Mouse (Mus musculus) intestine, postnatal 0 days (tissue): Measurements from ENCODE around the gene Polr3gl. TPM values are rescaled to one million over a fixed set of nuclear protein-coding genes. Genes with fewer than 3 reads are reported as not detected.

ENCODE experiments used
- ATAC-seq: fragments of 200-750 bp; cut with Nextera tagmentation; 2 replicates; pipeline ENCODE4 v1.8.0; 2017; ENCODE audit warnings: mild to moderate bottlenecking, moderate TSS enrichment, moderate library complexity
- H3K27ac ChIP-seq: fragments of 300-500 bp; sonication (generic); 2 replicates; pipeline ENCODE4 v1.5.1; 2014; ENCODE audit warnings: mild to moderate bottlenecking, low read depth, low read length, moderate library complexity
- H3K27me3 ChIP-seq: fragments of 300-500 bp; sonication (generic); replicated peaks from 2 replicates; pipeline ENCODE4 v1.6.1; 2014; ENCODE audit warnings: low read length, mixed read lengths; ENCODE audit not compliant: control insufficient read depth, insufficient read depth
- H3K36me3 ChIP-seq: fragments of 300-500 bp; sonication (generic); 2 replicates; pipeline ENCODE4 v1.6.1; 2014; ENCODE audit warnings: mild to moderate bottlenecking, moderate library complexity; ENCODE audit not compliant: control insufficient read depth, insufficient read depth
- H3K4me1 ChIP-seq: fragments of 300-500 bp; sonication (generic); replicated peaks from 2 replicates; pipeline ENCODE4 v1.6.1; 2014; ENCODE audit warnings: antibody characterized with exemption, low read length, mixed read lengths; ENCODE audit not compliant: control insufficient read depth, insufficient read depth
- H3K4me2 ChIP-seq: fragments of 300-500 bp; sonication (generic); replicated peaks from 2 replicates; pipeline ENCODE4 v1.6.1; 2014; ENCODE audit warnings: low read depth, mild to moderate bottlenecking, moderate library complexity
- H3K4me3 ChIP-seq: fragments of 300-500 bp; sonication (generic); 2 replicates; pipeline ENCODE4 v1.5.1; 2014; ENCODE audit warnings: low read depth, low read length
- H3K9ac ChIP-seq: fragments of 300-500 bp; sonication (generic); 2 replicates; pipeline ENCODE4 v1.6.1; 2014; ENCODE audit warnings: mild to moderate bottlenecking, low read depth, low read length
- H3K9me3 ChIP-seq: fragments of 300-500 bp; sonication (generic); 2 replicates; pipeline ENCODE4 v1.6.1; 2016; ENCODE audit warnings: mixed run types; ENCODE audit not compliant: control insufficient read depth
- CTCF ChIP-seq: sonication (generic); IDR thresholded peaks from 2 replicates; pipeline ENCODE4 v1.5.1; 2016; ENCODE audit warnings: low read depth, mild to moderate bottlenecking, control low read depth, antibody characterized with exemption, moderate library complexity
- WGBS: fragments of 180-500 bp; shearing (Covaris S2); extraction: QIAGEN DNeasy Blood & Tissue Kit; methylation state at CpG from one replicate; pipeline ENCODE4 v1.1.7; 2014; 5-methylcytosine and 5-hydroxymethylcytosine counted together
- polyA plus RNA-seq: library from polyadenylated mRNA; unstranded; fragments of >200 nt; fragmentation: Nextera tagmentation; extraction: Ambion mirVana; gene quantifications from 2 replicates; pipeline ENCODE4 v1.2.1, GENCODE M21; 2015

The Polr3gl gene
- 16.4 and 18.7 TPM in 2 replicates for polyA plus RNA-seq

- Histone ChIP-seq H3K9me3 (no peaks in the 10 kb centered on the region), H3K9ac (peak within 1 kb of the TSS; percentile 75), H3K27ac (peak within 1 kb of the TSS; percentile 68), H3K4me3 (peak within 1 kb of the TSS; percentile 75), H3K27me3 (peaks cover 30% of the 10 kb centered on the region), H3K4me2 (peak within 1 kb of the TSS; percentile 83), H3K4me1 (peaks cover 12% of the 10 kb centered on the region; the same call in 1 of the 2 replicates), H3K36me3 (no peaks in the 10 kb centered on the region)
- ATAC-seq, result peak; percentile 91
- under 1% methylated on average over 38 of the region's 38 CpGs for WGBS
- peak; percentile 51 for TF ChIP-seq CTCF
Observed at GRCm38 (mm10) chr3:96593790-96594560, at the start of gene Polr3gl. Gene Polr3gl, minus strand, starts transcription at chr3:96594181.

GRCm38 (mm10) chr3:96639219-96639618 lies 45.2 kb upstream of the Polr3gl start:
- Histone ChIP-seq H3K9ac (no peak overlapping the region), H3K27ac (no peak overlapping the region), H3K4me3 (no peak overlapping the region), H3K9me3 (no peaks in the 10 kb centered on the region), H3K27me3 (no peaks in the 10 kb centered on the region), H3K36me3 (peaks cover 24% of the 10 kb centered on the region), H3K4me2 (no peak overlapping the region), H3K4me1 (no peaks in the 10 kb centered on the region)
- TF ChIP-seq CTCF, result peak; percentile 79
- no peak for ATAC-seq
- 90% methylated on average over 1 of the region's 1 CpGs for WGBS

DNA sequence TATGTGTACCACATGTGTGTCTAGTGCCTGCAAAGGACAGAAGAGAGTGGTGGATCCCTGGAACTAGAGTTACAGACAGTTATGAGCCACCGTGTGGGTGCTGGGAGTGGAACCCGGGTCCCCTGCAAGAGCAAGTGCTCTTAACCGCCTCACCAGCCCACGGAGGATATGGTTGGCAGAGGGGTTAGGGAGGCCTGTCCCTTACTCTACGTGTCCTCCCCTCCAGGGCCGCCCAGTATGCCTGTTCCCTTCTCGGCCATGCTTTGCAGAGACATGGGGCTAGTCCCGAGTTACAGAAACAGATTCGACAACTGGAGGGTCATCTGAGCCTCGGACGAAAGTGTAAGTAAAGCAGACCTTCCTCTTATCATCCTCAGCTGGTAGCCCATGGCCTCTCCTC lies 42.5 kb upstream of the Polr3gl start:
- H3K27ac ChIP-seq, result no peak overlapping the region
- H3K36me3 ChIP-seq, result peaks cover 29% of the 10 kb centered on the region
- ATAC-seq, result no peak
- H3K4me2 ChIP-seq, result peak overlapping the region; percentile 84
- peak overlapping the region; percentile 90; the same call in 1 of the 2 replicates for H3K9ac ChIP-seq
- peak overlapping the region; percentile 85 for H3K4me3 ChIP-seq
- 59% methylated on average over 11 of the region's 11 CpGs for WGBS
- H3K9me3 ChIP-seq, result no peaks in the 10 kb centered on the region
- no peak for TF ChIP-seq CTCF
- H3K4me1 ChIP-seq, result no peaks in the 10 kb centered on the region
- H3K27me3 ChIP-seq, result no peaks in the 10 kb centered on the region

DNA sequence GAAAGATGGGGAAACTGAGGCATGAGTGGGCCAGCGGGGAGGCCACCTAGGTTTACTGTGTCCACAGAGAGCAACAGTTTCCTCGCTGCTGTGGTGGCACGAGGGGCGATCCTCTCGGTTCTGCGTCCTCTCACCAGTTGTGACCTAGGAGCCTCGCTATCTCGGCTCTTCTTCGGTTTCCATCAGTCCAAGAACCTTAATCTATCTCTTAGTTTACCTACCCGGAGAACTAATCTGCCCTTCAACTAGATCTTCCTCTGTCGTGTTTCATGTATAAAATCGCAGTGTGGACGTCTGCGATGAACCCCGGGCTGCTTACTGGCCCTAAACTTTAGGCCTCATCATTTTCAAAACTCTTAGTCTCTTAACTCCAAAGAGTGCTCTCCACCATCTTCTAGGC lies 41.9 kb upstream of the Polr3gl start:
- Histone ChIP-seq H3K9me3 (no peaks in the 10 kb centered on the region), H3K9ac (peak overlapping the region; percentile 90), H3K4me3 (peak overlapping the region; percentile 85), H3K27me3 (no peaks in the 10 kb centered on the region), H3K36me3 (peaks cover 30% of the 10 kb centered on the region), H3K4me1 (no peaks in the 10 kb centered on the region), H3K4me2 (peak overlapping the region; percentile 84), H3K27ac (peak overlapping the region; percentile 78)
- WGBS, result 7% methylated on average over 15 of the region's 15 CpGs
- TF ChIP-seq CTCF, result no peak
- ATAC-seq, result no peak

GRCm38 (mm10) chr3:96634928-96635879 lies 41.2 kb upstream of the Polr3gl start, which contains the start of the genes Pex11b and Gm42957:
Gene Pex11b, plus strand, starts transcription at chr3:96635376.
Gene Gm42957, plus strand, starts transcription at chr3:96635474.
- Histone ChIP-seq H3K9ac (peak within 1 kb of the TSS; percentile 90), H3K27me3 (no peaks in the 10 kb centered on the region), H3K27ac (peak within 1 kb of the TSS; percentile 78), H3K9me3 (no peaks in the 10 kb centered on the region), H3K4me2 (peak within 1 kb of the TSS; percentile 84), H3K36me3 (peaks cover 27% of the 10 kb centered on the region), H3K4me3 (peak within 1 kb of the TSS; percentile 85), H3K4me1 (no peaks in the 10 kb centered on the region)
- WGBS, result 2% methylated on average over 60 of the region's 60 CpGs
- TF ChIP-seq CTCF, result peak; percentile 70
- peak; percentile 80 for ATAC-seq

DNA sequence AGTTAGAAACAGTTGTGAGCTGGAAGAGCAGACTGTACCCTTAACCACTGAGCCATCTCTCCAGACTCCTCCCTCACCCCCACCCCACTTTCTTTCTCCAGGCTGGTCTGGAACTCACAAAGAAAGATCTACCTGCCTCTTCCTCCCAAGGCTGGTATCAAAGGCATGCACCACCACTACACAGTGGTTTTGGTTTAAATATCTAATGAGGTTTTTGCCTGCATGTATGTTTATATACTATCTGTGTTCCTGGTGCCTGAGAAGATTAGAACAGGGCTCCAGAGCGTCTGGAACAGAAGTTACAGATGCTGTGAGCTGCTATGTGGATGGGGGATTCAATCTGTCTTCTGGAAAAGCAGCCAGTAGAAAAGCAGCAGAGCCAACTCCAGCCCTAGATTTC lies 40.0 kb upstream of the Polr3gl start:
- Histone ChIP-seq H3K9ac (no peak overlapping the region), H3K4me2 (no peak overlapping the region), H3K36me3 (peaks cover 25% of the 10 kb centered on the region), H3K27me3 (no peaks in the 10 kb centered on the region), H3K4me1 (no peaks in the 10 kb centered on the region), H3K27ac (no peak overlapping the region), H3K9me3 (no peaks in the 10 kb centered on the region), H3K4me3 (no peak overlapping the region)
- WGBS, result 81% methylated on average over 1 of the region's 1 CpGs
- TF ChIP-seq CTCF, result no peak
- no peak for ATAC-seq
